Mouse (Mus musculus) granulocyte monocyte progenitor cell, adult 5-6 weeks (primary cell): ENCODE results near the gene Armc6. TPM values are rescaled to one million over a fixed set of nuclear protein-coding genes. Genes with fewer than 3 reads are reported as not detected.
A peak's percentile ranks its signal among the peaks of the same experiment; 100 is the strongest.
"Not testable (repeated sequence)": the region's sequence is repeated elsewhere in the genome, so short reads cannot be mapped to it uniquely, and the experiment has no call there.

Experiments
- ATAC-seq: replicated peaks from 2 replicates; pipeline ENCODE4 v1.8.0; 2016; ENCODE audit warnings: mild to moderate bottlenecking, moderate TSS enrichment, inconsistent platforms; ENCODE audit not compliant: poor library complexity, severe bottlenecking
- total RNA-seq, 2 experiments: library from RNA; stranded (forward) in 1 of 2; stranded (reverse) in 1 of 2; fragments of 200-712, 200-1000 nt in 1 of 2; fragments of >200 nt in 1 of 2; fragmentation: Nextera tagmentation in 1 of 2; gene quantifications; 2 replicates each; pipeline ENCODE4 v1.2.3; 2014 to 2017

The Armc6 gene
- total RNA-seq, 2 experiments from 2014 or later, result 4.9 to 9.4 TPM

DNA sequence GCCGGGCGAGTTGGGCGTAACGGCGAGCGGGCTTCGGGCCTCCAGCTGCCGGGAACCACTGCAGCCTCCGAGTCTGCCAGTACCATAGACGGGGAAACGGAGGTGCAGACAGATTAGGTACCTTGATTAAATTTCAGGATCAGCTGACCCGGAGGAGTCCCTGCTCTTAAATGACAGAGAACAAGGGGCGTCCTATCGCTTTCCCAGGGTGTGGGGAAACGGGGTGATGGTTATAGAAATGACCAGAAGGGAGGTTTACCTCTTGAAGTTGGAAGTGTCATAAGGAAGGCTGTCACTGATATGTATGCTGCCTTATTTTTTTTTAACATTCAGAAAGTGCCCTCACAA lies 489 bp upstream of the Armc6 start:
- no peak for ATAC-seq

DNA sequence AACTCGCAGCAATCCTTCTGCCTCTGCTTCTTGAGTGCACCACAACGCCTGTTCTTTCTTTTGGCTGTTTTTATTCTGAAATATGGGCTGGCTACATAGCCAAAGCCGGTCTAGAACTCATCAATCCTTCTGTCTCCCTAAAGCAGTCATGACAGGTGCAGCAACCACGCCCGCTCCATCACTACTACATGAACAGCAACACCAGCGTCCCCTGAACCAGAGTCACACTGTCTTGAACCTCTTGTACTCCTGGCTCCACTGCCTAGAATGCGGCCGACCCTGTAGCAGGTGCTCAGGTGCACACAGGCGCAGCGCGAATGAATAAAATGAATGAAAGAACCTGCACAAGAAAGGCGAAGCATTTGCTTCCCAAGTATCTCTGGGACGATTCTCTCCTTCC lies 660 bp downstream of the Armc6 start:
- no peak for ATAC-seq

DNA sequence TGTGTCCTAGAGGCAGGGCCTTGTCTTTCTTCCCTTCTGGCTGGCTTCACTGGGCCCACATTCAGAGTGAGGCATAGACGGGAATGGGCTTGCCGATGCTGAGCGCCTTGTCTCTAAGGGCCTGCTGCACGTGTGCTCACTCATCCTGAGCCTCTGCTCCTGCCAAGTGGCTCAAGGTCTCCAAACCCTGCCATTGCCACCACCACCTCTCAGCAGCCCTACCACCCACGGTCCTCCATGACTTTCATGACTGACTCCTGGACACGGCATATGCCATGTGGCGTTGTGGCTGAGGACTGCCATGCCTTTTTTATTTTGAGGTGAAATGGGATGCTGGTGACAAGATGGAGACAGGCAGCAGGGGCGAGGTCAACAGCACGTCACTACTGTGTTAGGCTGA lies 3.4 kb downstream of the Armc6 start:
- no peak for ATAC-seq

DNA sequence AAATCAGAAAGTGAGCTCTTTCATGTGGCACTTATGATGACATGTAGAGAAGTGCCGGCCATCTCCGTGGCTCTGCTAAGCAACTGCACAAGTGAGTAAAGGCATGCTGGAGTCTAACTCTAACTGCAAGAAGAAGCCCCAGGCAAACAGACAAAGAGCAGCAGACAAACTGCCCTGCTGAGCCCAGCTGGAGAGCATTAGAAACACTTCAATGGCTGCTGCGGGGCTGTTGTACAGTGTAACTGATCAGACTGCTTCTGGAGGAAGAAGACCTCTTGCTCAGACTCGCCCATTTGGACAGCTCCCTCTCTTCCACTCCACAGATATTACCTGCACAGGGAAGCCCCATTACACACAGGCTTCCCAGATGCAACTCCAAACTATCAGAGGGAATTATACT lies 6.3 kb downstream of the Armc6 start:
- ATAC-seq, result no peak

DNA sequence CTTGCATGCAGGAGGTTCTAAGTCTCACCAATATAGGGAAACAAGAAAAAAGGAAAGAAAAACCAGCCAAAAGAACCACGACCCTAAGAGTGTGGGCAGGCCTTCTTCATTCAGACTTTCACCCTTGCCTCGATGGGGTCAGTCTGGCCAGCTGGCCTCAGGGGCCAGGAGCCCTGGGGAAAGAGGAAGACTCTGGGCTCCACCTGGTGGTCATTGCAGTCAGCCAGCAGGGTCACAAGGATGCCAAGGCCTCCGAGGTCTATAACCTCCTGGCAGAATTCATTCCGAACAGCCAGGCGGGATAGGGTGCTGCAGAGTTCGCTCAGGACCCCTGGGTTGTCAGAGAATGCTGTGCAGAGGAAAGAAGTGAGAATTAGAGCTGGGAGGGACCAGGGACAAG lies 10.9 kb downstream of the Armc6 start:
- no peak for ATAC-seq

DNA sequence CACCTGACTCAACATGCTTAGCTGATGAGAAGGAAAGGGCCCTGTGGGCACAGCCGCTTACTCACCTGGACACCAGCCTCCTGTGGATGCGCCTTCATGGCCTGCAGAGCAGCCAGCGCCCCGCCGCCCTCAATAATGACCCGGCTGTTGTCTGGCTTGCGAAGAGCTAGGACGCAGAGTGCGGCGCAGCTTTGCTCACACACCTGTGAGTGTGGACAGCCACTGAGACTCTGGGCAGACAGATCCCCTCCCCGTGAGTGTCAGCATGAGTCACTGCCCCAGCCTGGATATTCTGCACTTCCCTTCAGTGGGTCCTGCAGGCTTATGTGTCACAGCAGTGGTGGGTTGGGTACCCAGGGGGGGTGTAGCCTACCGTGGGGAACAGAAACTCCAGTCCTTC lies 12.2 kb downstream of the Armc6 start:
- peak; percentile 49 for ATAC-seq

DNA sequence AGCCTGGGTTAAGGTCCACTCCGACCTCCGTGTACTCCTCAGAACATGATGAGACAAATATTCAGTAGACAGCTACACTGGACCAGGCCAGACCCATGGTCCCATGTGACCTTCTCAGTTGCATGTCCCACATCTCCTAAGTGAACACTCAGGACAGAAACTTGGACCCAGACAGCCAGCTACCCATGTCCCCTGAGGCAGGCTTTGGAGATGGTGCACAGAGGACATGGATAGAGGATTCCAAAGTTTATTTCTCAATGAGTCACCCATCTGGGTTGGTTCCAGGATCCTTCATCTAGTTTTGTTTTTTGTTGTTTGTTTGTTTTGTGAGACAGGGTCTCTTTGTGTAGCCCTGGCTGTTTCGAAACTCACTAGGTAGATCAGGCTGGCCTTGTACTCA lies 13.4 kb downstream of the Armc6 start:
- ATAC-seq, result no peak

DNA sequence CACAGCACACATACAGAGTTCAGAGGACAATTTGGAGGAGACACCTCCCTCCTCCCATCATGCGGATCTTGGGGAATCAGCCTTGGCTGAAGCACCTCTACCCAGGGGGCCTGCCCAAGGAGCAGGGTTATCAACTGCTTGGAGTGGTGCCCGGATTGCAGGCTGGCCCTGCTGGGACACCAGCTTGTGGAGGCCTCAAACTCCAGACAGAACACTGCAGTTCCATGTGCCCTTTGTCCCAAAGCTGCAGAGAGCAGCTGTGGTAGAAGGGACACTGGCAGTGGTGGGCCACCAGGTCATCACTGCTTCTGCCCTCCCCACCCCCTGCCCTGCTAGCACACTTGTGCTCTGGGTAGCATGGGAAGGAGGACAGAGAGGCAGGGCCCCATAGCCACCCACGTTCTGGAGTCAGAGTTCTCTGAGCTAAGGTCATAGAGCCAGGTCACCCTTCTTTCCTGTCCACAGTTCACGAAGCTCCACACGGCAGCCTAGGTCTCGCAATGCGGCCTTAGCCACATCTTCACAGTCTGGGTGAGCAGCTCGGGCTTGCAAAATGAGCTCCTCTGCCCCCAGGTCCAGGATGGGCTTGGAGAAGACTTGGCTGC lies 13.9 kb downstream of the Armc6 start:
- no peak for ATAC-seq

DNA sequence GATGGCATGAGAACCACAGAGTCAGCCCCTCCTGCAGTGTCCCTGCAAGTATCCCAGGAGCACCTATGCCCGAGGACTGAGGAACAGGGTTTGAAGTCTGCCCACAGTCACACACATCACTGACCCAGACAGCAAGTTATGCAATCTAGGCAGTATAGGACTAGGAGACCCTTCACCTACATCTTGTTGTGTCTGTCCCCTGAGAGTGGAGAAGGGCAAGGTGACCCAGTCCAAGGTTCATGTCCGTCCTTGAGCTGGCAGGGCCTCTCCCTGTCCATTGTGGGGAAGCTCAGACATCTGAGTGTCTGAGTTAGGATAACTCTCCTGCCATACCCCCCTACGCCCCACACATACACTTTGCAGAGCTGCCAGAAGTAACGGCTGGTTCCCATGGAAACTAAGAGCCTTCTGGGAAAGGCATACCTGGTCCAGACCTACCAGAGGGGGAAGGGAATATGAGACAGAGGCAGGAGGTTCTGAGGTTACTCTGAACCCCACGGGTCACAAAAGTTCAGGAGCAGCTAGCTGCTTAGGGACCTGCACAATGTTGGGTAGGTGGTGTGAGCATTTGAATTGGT lies 15.1 kb downstream of the Armc6 start:
- ATAC-seq, result no peak

DNA sequence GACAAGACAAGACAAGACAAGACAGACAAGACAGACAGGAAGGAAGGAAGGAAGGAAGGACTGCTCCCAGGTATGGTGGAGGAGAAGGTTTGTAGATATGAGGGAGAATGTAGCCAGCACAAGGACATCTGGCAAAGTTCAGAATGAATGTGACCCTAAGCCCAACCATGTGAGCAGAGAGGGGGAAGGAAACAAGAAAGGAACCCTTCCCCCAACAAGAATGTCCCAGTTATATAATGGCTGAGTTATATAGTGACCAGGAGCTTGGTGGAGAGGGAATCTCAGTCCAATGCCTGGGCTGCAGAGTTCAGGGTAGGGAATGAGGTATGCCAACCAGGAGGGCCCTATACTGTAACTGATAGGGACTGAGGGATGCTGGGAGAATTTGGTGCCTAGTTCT lies 16.8 kb downstream of the Armc6 start:
- no peak for ATAC-seq

DNA sequence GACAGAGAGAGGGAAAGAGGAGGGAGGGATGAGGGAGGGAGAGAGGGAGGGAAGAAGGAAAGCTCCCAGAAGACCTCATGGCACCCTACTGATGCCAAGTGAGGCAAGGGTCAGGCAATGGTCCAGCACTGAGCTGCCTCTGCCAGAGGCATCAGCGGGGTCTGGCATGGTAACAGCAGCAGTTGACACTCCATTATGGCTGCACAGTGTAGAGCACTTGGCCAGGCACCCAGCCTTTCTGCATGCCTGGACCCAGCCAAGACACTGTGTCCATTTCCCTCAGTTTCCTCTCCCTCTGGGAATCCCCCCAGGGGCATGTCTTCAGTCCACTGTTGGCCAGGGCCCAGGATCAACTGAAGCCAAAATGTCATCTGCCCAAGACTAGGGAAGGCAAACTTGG lies 17.7 kb downstream of the Armc6 start:
- ATAC-seq, result no peak

DNA sequence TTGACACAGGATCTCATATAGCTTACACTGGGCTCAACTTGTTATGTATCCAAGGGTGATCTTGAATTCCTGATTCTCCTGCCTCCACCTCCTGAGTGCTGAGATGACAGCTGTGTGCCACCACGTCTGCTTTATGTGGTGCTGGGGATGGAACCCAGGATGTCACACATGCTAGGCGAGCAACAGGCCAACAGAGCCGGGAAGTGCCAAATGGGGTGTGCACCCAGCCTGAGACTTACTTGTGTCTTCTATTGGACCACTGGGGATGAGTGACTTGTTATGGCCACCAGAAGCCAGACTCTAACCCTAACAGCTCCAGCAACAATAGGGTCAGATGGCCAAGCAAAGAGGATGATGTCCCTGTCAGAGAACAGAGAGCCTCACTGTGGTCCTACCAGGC lies 18.1 kb downstream of the Armc6 start:
- ATAC-seq, result not testable (repeated sequence)

DNA sequence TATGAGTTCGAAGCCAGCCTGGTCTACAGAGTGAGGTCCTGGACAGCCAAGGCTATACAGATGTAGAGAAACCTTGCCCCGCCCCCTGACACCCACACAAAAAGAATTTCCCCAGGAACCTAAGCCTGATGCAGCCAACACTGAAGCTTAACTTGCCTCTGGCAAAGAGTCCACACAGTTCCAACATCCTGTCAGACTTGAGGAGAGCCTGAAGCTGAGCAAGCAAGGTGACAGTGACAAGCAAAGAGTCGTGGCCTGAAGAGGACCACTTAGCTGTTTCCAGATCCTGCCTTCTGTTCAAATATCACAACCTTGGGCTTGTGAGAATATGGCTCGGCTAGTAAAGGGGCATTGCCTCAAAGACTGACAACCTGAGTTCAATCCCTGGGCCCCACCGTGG lies 19.2 kb downstream of the Armc6 start:
- no peak for ATAC-seq

DNA sequence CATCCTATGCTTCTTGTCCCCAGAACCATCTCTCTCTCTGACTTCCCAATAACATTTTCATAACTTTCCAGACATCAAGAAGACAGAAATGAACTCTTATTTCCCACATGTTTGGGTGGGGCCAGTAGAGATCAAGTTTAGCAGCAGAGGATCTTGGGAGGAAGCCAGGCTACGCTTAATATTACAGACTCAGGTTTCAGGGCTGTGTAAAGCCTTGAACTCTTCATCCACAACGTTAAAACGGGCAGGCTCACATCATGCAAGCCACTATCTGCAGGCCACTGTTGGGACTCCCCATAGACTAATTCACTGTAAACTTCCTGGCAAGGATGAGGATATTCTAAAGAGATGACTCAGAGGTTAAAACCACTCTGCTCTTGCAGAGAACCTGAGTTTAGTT lies 19.9 kb downstream of the Armc6 start:
- no peak for ATAC-seq

DNA sequence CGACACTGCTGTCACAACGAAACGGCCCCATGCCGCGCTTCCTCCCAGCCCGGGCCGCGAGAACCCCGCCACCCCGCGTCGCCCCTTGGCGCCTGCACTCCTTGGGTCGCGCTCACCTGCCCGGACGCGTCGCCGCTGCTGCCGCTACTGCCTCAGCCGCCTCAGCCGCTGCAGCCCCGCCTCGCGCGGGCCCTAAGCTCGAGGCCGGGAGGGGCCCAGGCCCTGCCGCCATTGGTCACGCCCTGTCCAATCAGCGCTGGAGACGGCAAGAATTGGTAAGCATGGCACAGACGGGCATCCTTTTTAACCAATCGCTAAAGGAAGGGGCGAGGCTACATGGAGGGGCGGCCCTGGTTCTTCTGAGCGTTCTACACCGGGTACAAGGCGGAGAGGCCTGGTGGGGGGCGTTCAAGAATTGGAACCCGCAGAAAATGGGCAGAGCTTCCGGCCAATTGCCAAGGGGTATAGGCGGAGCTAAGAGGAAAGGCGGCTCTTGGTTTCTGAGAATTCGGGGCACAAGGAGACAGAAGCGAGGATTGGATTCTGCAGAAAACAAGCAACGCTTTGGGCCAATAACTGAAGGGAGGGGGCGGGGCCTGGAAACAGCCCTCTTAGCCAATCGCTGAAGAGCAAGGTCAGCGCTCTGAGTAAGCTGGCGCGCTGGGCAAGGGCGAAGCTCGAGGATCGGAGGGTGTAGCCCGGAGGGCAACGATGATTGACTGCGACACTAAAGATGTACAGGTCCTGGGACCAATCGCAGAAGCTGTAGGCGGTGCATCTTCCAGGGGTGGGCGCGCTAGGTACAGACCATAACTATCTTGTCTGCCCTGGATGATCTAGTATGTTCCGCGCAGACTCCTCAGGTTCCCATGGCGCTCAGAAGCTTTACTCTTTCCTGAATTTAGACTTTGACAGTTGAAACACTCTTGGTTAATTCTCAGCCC lies 21.9 kb downstream of the Armc6 start, which contains the start of gene Slc25a42:
Slc25a42 (minus strand) TSS at position 194 of the 944 bp plus-strand sequence.
- ATAC-seq, result peak; percentile 85

DNA sequence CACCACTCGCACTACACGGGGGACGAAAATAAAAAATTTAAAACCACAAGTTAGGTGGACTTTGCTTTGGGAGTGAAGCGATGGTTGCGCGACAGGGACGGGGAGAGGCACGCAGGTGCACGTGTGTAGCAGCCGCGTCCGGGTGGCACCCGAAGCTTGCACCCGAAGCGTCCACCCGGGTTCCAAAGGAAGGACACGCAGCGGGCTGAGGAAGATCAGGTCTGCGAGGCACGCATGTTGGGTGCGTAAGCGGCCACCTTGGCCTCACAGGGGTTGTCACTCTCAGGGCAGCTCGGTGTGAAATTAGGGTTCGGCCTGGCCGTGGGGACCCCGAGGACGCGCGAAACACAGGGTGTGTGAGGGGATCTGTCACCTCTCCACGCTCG lies 22.5 kb downstream of the Armc6 start:
- ATAC-seq, result no peak

DNA sequence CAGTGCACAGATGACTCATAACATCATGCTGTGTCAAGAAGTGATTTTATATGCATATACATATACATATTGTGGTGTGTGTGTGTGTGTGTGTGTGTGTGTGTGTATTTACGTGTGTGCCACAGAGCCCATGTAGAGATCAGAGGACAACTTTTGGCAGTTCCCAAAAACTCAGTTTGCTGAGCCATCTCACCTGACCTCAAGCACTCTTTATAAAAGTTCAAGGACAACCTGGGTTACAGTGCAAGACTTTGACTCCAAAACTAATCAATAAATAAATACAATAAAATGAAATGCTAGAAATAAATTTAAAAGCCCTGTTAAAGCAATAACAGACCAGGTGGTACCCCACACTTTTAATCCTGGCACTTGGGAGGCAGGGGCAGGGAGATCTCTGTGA lies 23.0 kb downstream of the Armc6 start:
- ATAC-seq, result no peak

DNA sequence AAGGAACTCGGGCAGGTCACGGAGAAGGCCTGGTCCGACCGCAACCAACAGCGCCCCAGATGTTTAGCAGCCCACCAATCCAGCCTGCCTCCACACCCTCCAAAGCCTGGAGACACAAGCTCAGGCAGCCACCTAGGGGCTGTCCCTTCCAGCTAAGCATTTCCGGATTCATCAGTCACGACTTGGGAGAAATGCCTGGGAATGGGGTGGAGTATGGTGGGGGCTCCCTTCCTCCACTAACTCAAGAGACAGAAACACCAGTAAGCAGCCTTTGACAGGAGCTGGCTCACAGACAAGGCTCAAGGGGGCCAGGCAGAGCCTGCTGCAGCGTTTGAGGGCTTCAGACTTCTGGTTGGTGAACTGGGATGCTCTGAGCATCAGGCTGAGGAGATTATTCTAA lies 23.7 kb downstream of the Armc6 start:
- no peak for ATAC-seq

DNA sequence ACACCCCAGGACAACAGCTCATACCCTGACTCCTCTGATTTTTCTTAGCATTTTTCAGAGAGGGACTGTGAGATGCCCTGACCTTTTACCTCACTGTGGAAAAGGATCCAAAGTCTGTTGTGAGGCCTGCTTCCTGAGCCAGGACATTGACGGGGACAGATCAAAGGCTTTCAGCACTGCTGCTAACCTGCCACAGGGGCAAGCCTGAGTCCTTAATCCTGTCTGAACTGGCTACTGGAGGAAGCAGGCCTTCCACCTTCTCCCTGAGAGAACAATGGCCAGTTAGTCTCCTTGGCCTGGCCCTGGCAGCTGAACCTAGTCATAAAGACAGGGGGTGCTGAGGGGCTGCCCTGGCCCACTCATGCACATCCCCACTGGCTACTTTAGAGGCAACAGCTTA lies 26.1 kb downstream of the Armc6 start:
- no peak for ATAC-seq

DNA sequence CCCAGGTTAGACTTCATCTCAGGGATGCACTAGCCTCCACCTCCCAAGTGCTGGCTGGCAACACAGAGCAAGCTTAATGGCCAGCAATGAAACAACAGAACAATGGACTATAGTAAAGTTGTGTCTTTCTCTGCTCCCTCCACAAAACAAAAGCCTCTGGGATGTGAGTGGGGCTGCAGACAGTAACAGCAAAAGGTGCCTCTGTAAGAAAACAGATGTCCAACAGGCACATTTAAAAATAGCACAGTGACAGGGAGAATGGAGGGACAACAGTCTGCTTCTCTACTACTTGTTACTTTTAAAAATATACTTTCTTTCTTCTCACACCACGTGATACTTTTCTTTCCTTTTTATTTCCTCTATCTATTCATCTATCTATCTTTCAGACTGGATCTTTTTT lies 29.5 kb downstream of the Armc6 start:
- no peak for ATAC-seq

DNA sequence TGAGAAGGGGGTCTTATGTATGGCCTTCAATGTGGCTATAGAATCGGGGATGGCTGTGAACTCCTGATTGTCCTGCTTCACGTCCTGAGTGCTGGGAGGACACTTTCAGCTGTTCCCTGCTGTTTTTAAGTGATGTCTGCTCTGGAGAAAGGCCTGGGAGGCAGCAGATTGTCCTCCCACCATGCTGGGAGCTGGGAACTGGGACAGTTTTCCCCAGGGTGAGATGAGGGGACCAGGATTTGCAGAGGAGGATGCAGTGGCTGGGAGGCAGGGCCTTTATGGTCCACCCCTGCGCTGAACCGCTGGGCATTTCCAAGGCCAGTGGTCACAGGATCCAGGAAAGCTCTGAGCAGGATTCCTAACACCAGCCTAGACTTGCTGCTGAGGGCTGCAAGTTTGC lies 31.2 kb downstream of the Armc6 start:
- no peak for ATAC-seq

DNA sequence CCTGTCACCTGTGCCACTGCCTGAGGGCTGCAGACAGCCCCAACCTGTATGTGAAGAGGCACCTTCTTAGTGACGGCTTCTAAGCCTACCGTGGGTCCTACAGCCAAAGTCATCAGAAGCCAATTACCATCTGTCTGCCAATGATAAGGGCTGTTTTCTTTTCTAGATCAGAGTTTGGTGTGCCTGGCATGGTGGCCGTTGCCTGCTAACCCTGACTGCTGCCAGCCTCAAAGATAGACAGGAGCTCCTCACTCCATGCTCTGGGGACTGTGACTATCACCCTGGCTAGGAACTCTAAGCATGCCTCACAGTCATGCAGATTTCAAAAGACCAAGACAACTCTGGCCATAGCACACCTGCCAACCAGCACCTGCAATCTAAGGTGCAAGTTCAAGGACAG lies 32.8 kb downstream of the Armc6 start:
- ATAC-seq, result no peak
